Mouse (Mus musculus): ENCODE measurements around the gene Gm15107. TPM values are rescaled to one million over a fixed set of nuclear protein-coding genes. Genes with fewer than 3 reads are reported as not detected.

Gm15107 gene
- not detected for polyA plus RNA-seq (2017; shearing (Covaris generic))

DNA sequence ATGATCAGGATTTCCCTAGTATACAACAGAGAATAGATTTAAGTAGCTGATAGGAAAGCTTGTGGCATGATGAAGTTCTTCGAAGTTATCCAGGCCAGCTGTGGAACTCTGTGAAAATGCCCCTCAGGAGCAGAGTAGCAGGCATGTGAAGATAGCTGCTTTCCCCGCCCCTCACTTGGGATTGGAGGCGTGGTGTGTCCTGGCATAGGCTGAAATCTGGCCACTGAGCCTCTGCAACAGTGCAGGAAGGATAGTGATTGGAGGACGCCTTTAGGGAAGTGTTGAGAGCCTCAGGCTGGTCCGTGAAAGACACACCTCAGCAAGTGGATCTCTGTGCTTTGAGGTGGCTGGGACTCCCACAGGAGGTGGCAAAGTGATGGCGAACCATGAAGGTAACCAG, at the start of gene Gm15107:
Gene Gm15107, plus strand, starts transcription at position 301 of the 400 bp plus-strand sequence.

Other genes starting within 250 kb of the Gm15107 start
- gene Gm15080, start 187.7 kb upstream of the Gm15107 start, polyA plus RNA-seq (2017; shearing (Covaris generic)) = not detected